Mouse (Mus musculus) midbrain, embryonic 14.5 days (tissue): Measurements from ENCODE around the gene Ube2h. TPM values are rescaled to one million over a fixed set of nuclear protein-coding genes. Genes with fewer than 3 reads are reported as not detected.

Experiments used
- ATAC-seq: fragments of 200-750 bp; cut with Nextera tagmentation; 2 replicates; pipeline ENCODE4 v1.8.0; 2017; ENCODE audit warnings: moderate number of reproducible peaks, moderate library complexity; ENCODE audit not compliant: low FRiP score, low TSS enrichment
- DNase-seq: peaks from one replicate; pipeline ENCODE4 v3.0.0-alpha.2; 2015
- H3K27ac ChIP-seq: fragments of 300-500 bp; sonication (generic); replicated peaks from 2 replicates; pipeline ENCODE4 v1.5.1; 2014; ENCODE audit warnings: mild to moderate bottlenecking, low read depth, low read length, moderate library complexity
- H3K27me3 ChIP-seq: fragments of 300-500 bp; sonication (generic); 2 replicates; pipeline ENCODE4 v1.6.1; 2014; ENCODE audit warnings: low read length, control low read depth, mixed read lengths; ENCODE audit not compliant: control insufficient read depth, insufficient read depth
- H3K36me3 ChIP-seq: fragments of 300-500 bp; sonication (generic); 2 replicates; pipeline ENCODE4 v1.6.1; 2014; ENCODE audit warnings: low read length, control low read depth; ENCODE audit not compliant: control insufficient read depth, insufficient read depth
- H3K4me1 ChIP-seq: fragments of 300-500 bp; sonication (generic); 2 replicates; pipeline ENCODE4 v1.6.1; 2014; ENCODE audit warnings: mild to moderate bottlenecking, antibody characterized with exemption, low read length, control low read depth; ENCODE audit not compliant: control insufficient read depth, insufficient read depth
- H3K4me2 ChIP-seq: fragments of 300-500 bp; sonication (generic); 2 replicates; pipeline ENCODE4 v1.6.1; 2014; ENCODE audit warnings: mild to moderate bottlenecking, low read length, moderate library complexity
- H3K4me3 ChIP-seq: fragments of 300-500 bp; sonication (generic); replicated peaks from 2 replicates; pipeline ENCODE4 v1.5.1; 2014; ENCODE audit warnings: low read depth, low read length
- H3K9ac ChIP-seq: fragments of 300-500 bp; sonication (generic); replicated peaks from 2 replicates; pipeline ENCODE4 v1.6.1; 2014; ENCODE audit warnings: mild to moderate bottlenecking, low read length, moderate library complexity
- H3K9me3 ChIP-seq: fragments of 300-500 bp; sonication (generic); 2 replicates; pipeline ENCODE4 v1.6.1; 2016; ENCODE audit warnings: low read length, control low read depth, mixed read lengths; ENCODE audit not compliant: control insufficient read depth
- WGBS: fragments of 180-500 bp; shearing (Covaris S2); extraction: QIAGEN DNeasy Blood & Tissue Kit; methylation state at CpG from one replicate; pipeline ENCODE4 v1.1.7; 2014; 5-methylcytosine and 5-hydroxymethylcytosine counted together
- polyA plus RNA-seq: library from polyadenylated mRNA; unstranded; fragments of >200 nt; fragmentation: Nextera tagmentation; extraction: Ambion mirVana; gene quantifications from 2 replicates; pipeline ENCODE4 v1.2.1, GENCODE M21; 2014

The Ube2h gene
- polyA plus RNA-seq = 63.1 and 76.5 TPM in 2 replicates

DNA sequence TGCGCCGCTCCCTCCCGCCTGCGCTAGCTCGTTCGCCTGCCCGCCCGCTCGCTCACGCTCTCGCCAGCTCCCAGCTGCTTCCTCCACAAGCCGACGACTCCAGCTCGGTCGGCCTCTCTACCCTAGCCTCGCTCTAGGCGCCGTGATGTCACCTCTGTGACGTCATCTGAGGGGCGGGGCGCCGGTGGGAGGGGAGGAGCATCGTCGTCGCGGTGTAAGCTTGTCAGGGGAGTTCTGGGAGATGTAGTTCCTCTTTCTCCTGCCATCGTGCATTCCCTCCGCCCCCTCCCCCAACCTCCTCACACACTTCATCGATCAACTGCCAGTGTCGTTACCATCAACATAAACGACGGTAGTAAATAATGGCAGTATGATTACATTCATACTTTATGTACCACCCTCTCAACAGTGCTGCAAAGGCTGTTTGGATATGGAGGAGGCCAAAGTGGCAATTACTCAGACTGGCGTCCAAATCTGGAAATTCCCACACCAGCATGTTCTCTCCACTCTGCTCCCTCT lies at the start of gene Ube2h:
Ube2h (minus strand) TSS at position 141 of the 519 bp plus-strand sequence.
- Histone ChIP-seq H3K27ac (peak within 1 kb of the TSS; percentile 93), H3K9ac (peak within 1 kb of the TSS; percentile 85), H3K4me1 (peaks cover 27% of the 10 kb centered on the region), H3K4me3 (peak within 1 kb of the TSS; percentile 78), H3K9me3 (no peaks in the 10 kb centered on the region), H3K36me3 (no peaks in the 10 kb centered on the region), H3K27me3 (no peaks in the 10 kb centered on the region), H3K4me2 (peak within 1 kb of the TSS; percentile 95)
- peak; percentile 99 for DNase-seq
- WGBS = under 1% methylated on average over 32 of the region's 33 CpGs
- peak; percentile 94 for ATAC-seq

DNA sequence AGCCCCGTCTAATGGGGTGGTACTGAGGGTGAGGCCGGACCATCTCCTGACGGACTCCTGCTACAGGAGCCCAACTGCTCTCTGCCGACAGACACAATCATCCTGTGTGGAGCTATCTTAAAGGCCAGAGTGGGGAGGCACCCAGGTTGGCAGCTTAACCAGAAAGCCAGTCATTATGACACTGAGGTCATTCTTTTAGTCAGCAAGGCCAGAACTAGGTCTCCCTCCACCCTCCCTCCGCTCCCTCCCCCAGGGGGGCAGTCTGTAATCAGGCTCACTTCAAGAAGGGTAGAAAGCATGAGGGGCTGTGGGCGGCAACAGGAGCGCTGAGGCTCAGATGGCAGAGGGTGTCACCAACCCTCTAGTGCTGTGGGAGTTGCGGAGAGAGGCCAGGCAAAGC lies 49.3 kb upstream of the Ube2h start:
- no peak for DNase-seq
- no peak overlapping the region for H3K27ac ChIP-seq
- H3K4me1 ChIP-seq = no peaks in the 10 kb centered on the region
- H3K4me3 ChIP-seq = no peak overlapping the region
- no peak for ATAC-seq
- no peak overlapping the region for H3K4me2 ChIP-seq
- H3K36me3 ChIP-seq = no peaks in the 10 kb centered on the region
- no peaks in the 10 kb centered on the region for H3K27me3 ChIP-seq
- 77% methylated on average over 8 of the region's 8 CpGs for WGBS
- H3K9ac ChIP-seq = no peak overlapping the region
- no peaks in the 10 kb centered on the region for H3K9me3 ChIP-seq

DNA sequence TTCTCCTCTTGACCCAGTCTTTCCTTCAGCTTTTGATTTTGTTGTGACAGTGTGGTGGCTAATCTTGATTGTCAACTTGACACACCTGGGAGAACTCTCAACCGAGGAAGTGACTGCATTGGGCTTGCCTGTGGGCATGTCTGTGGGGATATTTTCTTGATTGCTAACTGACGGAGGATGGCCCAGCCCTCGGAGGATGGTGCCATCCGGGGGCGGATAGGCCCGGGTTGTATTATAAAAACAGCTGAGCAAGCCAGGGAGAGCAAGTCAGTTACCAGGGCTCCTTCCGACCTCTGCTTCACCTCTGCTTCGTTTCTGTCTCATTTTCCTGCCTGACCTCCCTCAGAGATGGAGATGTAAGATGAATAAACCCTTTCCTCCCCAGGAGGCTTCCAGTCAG lies 48.4 kb upstream of the Ube2h start:
- Histone ChIP-seq H3K9ac (no peak overlapping the region), H3K4me3 (no peak overlapping the region), H3K4me2 (no peak overlapping the region), H3K4me1 (no peaks in the 10 kb centered on the region), H3K27me3 (no peaks in the 10 kb centered on the region), H3K9me3 (no peaks in the 10 kb centered on the region), H3K36me3 (no peaks in the 10 kb centered on the region), H3K27ac (no peak overlapping the region)
- DNase-seq = no peak
- WGBS = 57% methylated on average over 8 of the region's 8 CpGs
- no peak for ATAC-seq

DNA sequence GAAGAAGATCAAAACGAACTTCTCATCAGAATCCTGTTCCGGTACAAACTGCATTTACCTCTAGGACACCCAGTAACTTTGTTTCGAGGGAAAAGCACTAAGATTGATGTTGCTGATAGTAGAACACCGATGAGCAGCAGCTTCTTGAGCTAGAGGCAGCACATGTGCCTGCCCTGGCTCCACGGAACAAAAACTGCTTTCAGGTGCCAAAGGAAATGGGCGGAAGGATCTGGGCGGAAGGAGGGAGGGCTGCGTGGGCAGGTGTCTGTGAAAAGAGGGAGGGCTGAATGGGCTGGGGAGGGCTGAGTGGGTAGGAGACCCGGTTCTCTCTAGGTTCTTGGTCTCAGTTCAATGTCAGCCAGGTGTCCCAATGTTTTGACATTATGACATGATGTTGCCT lies 47.0 kb upstream of the Ube2h start:
- Histone ChIP-seq H3K36me3 (no peaks in the 10 kb centered on the region), H3K4me1 (no peaks in the 10 kb centered on the region), H3K9ac (no peak overlapping the region), H3K4me2 (no peak overlapping the region), H3K27ac (no peak overlapping the region), H3K4me3 (no peak overlapping the region), H3K9me3 (no peaks in the 10 kb centered on the region), H3K27me3 (no peaks in the 10 kb centered on the region)
- 88% methylated on average over 9 of the region's 9 CpGs for WGBS
- no peak for DNase-seq
- ATAC-seq = no peak

DNA sequence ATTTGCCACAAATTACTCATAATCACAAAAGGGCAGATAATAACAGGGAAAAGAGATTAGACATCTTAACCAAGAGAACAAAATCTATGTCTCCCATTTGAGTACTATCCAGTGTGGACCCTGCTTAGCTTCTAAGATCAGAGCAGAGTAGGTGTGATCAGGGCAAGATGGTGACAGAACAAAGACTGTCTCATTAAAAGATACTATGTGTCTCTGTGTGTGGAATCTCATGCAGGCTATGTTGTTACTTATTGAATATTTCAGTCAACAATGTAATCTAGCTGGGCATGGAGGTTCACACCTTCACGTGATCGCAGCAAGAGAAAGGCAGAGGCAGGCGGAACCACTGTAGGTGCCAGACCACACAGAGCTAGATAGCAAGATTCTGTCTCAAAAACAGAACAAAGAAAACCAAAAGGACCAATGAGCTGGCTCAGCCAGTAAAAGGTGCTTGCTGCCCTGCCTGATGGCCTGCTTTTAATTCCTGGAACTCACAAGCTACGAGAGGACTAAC lies 43.0 kb upstream of the Ube2h start:
- Histone ChIP-seq H3K9me3 (no peaks in the 10 kb centered on the region), H3K27ac (no peak overlapping the region), H3K9ac (no peak overlapping the region), H3K27me3 (no peaks in the 10 kb centered on the region), H3K36me3 (no peaks in the 10 kb centered on the region), H3K4me2 (no peak overlapping the region), H3K4me1 (no peaks in the 10 kb centered on the region), H3K4me3 (no peak overlapping the region)
- ATAC-seq = no peak
- no peak for DNase-seq
- whole genome bisulfite sequencing = 85% methylated on average over 4 of the region's 4 CpGs

DNA sequence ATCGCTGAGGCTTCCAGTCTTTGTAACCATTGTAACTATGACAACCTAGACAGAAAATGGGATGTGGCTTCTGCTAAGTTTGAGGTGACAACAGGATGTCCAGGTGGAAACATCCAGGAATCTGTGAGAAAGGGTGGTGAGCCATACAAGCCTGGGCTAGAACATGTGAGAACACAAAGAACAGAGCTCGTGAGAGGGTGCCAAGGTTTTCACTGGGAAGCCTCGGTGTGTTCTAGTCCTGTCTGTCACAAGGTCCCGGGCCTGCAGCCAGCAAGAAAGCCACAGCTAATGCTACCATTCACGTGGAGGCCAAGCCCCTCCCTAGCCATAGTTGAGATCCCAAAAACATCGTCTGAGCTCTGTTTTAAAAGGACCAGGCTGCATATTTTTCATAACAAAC lies 42.4 kb upstream of the Ube2h start:
- no peaks in the 10 kb centered on the region for H3K9me3 ChIP-seq
- DNase-seq (no peak), ATAC-seq (no peak)
- H3K27me3 ChIP-seq = no peaks in the 10 kb centered on the region
- H3K27ac ChIP-seq = no peak overlapping the region
- H3K4me2 ChIP-seq = no peak overlapping the region
- no peaks in the 10 kb centered on the region for H3K4me1 ChIP-seq
- 71% methylated on average over 6 of the region's 6 CpGs for WGBS
- H3K36me3 ChIP-seq = no peaks in the 10 kb centered on the region
- no peak overlapping the region for H3K4me3 ChIP-seq
- H3K9ac ChIP-seq = no peak overlapping the region

DNA sequence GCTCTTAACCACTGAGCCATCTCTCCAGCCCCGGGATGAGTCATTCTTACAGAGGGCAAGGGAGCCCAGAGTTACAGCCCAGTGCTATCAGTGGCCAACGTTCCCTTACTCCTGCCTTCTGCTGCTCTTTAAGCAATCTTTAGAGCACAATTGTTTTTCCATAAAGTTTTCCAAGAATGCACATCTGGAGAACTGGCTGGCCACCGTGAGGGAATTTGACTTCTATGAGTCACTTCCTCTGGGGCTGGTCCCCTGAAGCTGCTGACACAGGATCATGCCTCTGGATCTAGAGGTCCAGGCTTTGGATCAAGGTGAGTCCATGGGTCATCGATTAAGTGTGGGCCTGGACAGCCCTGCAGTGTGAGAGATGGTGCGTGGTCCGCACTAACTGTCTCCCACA lies 39.7 kb upstream of the Ube2h start:
- Histone ChIP-seq H3K9ac (no peak overlapping the region), H3K27me3 (no peaks in the 10 kb centered on the region), H3K4me3 (no peak overlapping the region), H3K9me3 (no peaks in the 10 kb centered on the region), H3K4me1 (no peaks in the 10 kb centered on the region), H3K27ac (no peak overlapping the region), H3K4me2 (no peak overlapping the region), H3K36me3 (no peaks in the 10 kb centered on the region)
- WGBS = 87% methylated on average over 6 of the region's 6 CpGs
- ATAC-seq (no peak), DNase-seq (no peak)

DNA sequence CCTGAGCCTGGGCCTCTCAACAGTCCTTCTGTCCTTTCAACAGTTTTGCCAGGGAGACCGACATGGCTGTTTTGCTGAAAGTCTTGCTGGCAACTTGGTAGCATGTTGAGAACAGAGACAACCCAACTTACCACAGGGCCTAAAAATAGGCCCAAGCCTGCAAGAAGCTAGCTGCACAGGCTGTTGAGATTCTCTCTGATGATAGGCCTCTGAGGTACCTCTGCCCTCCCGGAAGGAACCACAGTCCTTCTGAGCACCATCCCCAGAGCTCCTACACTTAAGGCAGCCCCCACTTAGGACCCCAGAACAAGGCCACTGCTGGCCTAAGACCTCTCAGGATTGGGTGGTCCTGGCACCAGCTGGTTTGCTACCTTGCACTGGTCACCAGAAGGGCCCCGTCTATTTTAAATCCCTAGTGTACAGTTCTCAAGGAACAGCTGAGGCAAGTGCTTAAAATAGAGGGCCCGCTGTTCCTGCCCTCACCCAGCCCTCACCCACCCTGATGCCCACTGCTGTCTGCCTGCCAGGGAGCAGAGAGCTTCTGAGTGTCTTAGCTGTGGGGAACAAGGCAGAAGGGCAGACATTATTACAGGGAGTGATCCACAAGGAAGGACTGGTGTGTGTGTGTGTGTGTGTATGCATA lies 36.0 kb upstream of the Ube2h start:
- H3K4me3 ChIP-seq = no peak overlapping the region
- no peaks in the 10 kb centered on the region for H3K9me3 ChIP-seq
- ATAC-seq (no peak), DNase-seq (no peak)
- no peak overlapping the region for H3K27ac ChIP-seq
- no peaks in the 10 kb centered on the region for H3K27me3 ChIP-seq
- H3K4me1 ChIP-seq = no peaks in the 10 kb centered on the region
- H3K4me2 ChIP-seq = no peak overlapping the region
- no peaks in the 10 kb centered on the region for H3K36me3 ChIP-seq
- whole genome bisulfite sequencing = 85% methylated on average over 4 of the region's 4 CpGs
- no peak overlapping the region for H3K9ac ChIP-seq

DNA sequence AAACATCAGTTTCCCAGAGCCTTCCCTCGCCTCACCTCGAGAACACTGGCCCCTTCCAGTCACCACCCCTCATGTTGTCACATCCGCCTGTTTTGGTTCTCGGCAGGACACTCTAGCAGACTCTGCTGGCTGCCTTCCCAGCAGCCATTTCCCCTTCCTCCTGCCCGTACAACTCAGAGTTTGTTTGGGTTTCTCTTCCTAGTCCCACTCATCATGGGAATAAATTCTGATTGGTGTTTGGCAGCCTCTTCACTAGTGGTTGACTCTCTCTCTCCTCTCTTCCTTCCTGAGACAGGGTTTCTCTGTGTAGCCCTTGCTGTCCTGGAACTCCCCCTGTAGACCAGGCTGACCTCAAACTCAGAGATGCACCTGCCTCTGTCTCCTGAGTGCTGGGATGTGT lies 32.6 kb upstream of the Ube2h start:
- H3K9ac ChIP-seq = no peak overlapping the region
- 46% methylated on average over 5 of the region's 5 CpGs for WGBS

More for the DNA sequence above, 32.6 kb upstream of the Ube2h start:
- Histone ChIP-seq H3K4me2 (no peak overlapping the region), H3K36me3 (no peaks in the 10 kb centered on the region), H3K9me3 (no peaks in the 10 kb centered on the region), H3K27ac (no peak overlapping the region), H3K27me3 (no peaks in the 10 kb centered on the region), H3K4me1 (no peaks in the 10 kb centered on the region), H3K4me3 (no peak overlapping the region)
- no peak for ATAC-seq
- DNase-seq = peak; percentile 26
